Mouse (Mus musculus): ENCODE results near the gene Furin. TPM values are rescaled to one million over a fixed set of nuclear protein-coding genes. Genes with fewer than 3 reads are reported as not detected.
A peak's percentile ranks its signal among the peaks of the same experiment; 100 is the strongest.

Furin gene
- total RNA-seq, 2 experiments from 2014 or later, result 37.1 to 39.9 TPM

GRCm38 (mm10) chr7:80373850-80374249, 31.4 kb downstream of the Furin start:
- no peak for DNase-seq (ENCODE audit: low spot score in 2 of 2)

DNA sequence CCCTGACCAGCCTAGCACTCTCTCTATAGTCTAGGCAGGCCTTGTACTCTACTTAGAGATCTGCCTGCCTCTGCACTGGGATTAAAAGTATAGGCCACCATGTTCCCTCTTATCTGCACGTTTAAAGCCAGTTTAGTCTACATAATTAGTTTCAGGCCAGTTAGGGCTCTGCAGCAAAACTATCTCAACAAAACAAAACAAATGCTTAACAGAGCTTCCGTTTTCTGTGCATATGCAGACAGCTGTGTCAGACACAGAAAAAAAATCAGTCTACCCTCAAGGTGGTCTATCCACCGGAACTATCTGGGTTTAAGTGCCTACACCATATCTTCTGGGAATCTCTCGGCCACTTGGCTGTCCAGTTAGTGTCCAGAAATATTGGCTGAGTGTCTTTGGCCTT, 31.9 kb downstream of the Furin start:
- DNase-seq (ENCODE audit: low spot score in 2 of 2), result no peak

DNA sequence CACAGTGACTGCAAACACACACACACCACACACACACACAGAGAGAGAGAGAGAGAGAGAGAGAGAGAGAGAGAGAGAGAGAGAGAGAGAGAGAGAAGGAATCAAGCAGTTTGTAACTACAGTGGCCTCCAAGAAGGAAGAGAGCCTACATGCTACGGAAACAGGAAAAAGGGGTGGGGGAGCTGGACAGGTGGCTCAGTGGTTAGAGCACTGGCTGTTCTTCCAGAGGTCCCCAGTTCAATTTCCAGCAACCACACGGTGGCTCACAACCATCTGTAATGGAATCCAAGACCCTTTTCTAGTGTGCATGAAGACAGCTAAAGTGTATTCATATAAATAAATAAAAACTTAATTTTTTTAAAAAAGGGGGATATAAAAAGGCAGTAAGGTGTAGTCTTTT, 32.6 kb downstream of the Furin start:
- no peak for DNase-seq (ENCODE audit: low spot score in 2 of 2)

GRCm38 (mm10) chr7:80372166-80372565, 33.1 kb downstream of the Furin start:
- DNase-seq (ENCODE audit: low spot score in 2 of 2), result no peak

DNA sequence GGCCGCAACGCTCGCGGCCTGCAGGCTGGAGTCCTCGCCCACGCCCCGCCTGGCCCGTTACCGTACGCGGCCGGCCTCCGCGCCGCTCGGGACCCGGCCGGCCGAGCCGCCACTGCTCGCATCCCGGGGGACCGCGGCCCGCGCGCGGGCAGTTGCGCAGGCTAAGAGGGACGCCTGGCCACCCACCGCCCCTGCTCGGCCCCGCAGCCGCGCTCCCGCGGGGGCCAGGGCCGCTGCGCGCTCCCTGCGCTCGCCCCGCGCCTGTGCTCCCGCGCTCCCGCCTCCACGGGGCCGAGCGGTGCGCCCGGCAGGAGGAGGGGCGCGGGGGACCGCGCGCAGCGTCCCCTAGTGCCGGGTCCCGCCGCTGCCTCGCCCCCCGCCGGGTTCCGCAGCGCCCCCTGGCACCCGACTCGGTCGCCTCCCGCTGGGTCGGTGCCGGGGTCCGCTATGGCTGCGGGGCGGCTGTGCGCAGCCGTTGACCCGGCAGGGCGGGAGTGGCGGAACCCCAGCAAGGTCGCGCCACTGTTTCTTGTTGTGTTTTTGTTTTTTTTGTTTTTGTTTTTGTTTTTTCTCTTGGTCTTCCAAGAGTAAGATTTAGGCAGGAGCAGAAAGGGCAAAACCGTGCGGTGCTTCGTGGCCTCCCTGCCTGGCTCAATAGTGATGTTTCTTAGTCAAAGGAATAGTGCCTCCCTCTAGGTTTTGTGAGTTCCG, 34.0 kb downstream of the Furin start, which contains the start of gene Man2a2:
Man2a2 (minus strand) TSS at position 335 of the 711 bp plus-strand sequence.
- peak; percentile 76 for DNase-seq (ENCODE audit: low spot score in 2 of 2)

DNA sequence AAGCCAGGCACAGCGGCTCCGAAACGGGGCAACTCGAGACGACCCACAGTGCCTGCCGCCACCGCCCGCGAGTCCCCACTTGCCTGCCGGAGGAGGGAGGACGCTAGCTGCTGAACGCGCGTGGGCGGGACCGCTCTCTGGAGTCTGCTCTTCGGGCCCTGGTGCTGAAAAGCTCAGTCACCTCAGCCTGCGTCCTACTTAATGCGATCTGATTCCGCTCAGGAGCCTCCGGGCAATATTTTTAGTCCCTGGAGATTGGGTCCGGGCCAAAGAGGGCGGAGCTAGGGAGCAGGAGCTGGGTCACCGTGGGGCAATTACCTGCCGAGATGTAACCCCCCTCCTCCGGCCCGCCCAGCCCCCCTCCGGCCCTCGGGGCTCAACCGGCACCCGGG, 34.6 kb downstream of the Furin start:
- peak; percentile 82 to 87 for DNase-seq (ENCODE audit: low spot score in 2 of 2)

- DNase-seq (ENCODE audit: low spot score in 2 of 2), result no peak
These were observed 35.2 kb downstream of the Furin start for GRCm38 (mm10) chr7:80369967-80370431.

- DNase-seq (ENCODE audit: low spot score in 2 of 2), result no peak
These were observed 35.8 kb downstream of the Furin start for GRCm38 (mm10) chr7:80369461-80369860.

DNA sequence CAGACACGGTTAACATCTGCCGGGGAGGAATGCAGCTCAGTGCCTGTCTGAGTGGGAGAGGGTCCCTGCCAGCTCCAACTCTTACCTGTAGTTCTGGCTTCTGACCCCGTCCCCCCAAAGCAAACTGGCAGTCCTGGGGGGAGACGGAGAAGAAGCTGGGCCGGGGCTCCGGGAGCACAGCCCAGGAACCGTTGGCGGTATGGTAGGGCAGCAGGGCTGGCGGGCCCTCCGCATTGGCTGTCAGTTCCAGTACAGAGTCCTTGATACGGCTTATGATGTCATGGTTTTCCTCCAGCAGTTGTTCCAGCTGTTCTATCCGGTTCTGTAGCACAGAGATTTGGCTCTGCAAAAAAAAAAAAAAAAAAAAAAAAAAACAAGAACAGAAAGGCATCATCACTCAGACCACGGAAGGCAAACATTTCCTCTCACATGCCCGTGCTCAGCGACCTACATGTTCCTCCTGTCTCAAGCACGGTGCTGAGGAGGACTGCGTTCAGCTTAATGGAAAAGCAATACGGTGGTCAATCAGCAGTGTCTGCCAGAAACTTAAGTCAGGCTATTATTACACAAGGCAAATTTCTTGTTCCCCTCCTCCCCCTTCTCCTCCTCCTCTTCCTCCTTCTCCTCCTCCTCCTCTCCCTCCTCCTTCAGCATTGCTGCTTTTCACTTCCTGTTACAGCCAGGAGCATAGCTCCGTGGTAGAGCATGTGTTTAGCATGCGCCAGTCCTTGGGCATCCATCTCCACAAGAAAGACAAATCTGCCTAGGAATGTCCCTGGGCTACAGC, 36.4 kb downstream of the Furin start:
- no peak for DNase-seq (ENCODE audit: low spot score in 2 of 2)

GRCm38 (mm10) chr7:80368009-80368408, 37.2 kb downstream of the Furin start:
- DNase-seq (ENCODE audit: low spot score in 2 of 2), result no peak

- no peak for DNase-seq (ENCODE audit: low spot score in 2 of 2)
These were observed 38.0 kb downstream of the Furin start for GRCm38 (mm10) chr7:80367232-80367631.

GRCm38 (mm10) chr7:80365759-80366158, 39.5 kb downstream of the Furin start:
- no peak for DNase-seq (ENCODE audit: low spot score in 2 of 2)

- no peak for DNase-seq (ENCODE audit: low spot score in 2 of 2)
These were observed 44.8 kb downstream of the Furin start for GRCm38 (mm10) chr7:80360435-80360834.

GRCm38 (mm10) chr7:80358039-80358438, 47.2 kb downstream of the Furin start:
- no peak for DNase-seq (ENCODE audit: low spot score in 2 of 2)

DNA sequence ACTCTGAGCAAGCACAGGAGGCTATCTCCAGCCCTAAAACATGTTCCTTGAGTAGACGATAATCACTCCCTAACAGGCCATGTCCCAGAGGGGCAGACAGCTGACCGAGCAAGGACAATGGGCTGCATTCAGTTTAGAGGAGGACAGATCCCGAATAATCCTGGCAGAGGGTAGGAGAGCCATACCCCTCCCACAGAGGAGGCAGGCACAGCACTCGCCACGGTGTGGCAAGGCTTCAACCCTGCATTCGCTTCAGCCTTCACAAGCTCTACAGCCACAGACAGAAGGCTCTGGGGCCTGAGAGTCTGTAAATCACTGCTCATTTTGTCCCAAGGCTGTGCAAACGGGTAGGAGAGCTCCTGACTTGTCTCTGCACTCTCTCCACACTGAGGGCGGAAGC, 48.1 kb downstream of the Furin start:
- peak in 1 of 2 experiments; percentile 23 for DNase-seq (ENCODE audit: low spot score in 2 of 2)

GRCm38 (mm10) chr7:80356351-80356750, 48.9 kb downstream of the Furin start:
- DNase-seq (ENCODE audit: low spot score in 2 of 2), result no peak

DNA sequence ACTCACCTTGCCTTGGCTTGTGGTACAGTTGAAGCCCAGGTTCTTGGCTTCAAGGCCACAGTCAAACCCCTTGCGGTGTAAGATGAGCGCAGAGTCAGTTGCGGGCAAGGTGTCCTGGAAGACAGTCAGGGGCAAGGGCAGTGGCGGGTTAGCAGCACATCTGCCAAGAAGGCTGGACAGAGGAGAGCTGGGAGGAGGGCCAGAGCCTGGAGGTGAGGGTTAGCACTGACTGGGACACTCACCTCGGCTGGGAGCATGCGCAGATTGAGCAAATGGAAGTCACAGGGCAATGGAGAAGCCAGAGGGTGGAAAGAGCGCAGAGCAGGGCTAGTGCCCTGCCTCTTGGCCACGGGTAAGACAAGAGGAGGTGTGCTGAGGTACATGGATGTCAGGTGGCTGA, 52.3 kb downstream of the Furin start:
- DNase-seq (ENCODE audit: low spot score in 2 of 2), result no peak

- no peak for DNase-seq (ENCODE audit: low spot score in 2 of 2)
These were observed 54.4 kb downstream of the Furin start for GRCm38 (mm10) chr7:80350808-80351207.

DNA sequence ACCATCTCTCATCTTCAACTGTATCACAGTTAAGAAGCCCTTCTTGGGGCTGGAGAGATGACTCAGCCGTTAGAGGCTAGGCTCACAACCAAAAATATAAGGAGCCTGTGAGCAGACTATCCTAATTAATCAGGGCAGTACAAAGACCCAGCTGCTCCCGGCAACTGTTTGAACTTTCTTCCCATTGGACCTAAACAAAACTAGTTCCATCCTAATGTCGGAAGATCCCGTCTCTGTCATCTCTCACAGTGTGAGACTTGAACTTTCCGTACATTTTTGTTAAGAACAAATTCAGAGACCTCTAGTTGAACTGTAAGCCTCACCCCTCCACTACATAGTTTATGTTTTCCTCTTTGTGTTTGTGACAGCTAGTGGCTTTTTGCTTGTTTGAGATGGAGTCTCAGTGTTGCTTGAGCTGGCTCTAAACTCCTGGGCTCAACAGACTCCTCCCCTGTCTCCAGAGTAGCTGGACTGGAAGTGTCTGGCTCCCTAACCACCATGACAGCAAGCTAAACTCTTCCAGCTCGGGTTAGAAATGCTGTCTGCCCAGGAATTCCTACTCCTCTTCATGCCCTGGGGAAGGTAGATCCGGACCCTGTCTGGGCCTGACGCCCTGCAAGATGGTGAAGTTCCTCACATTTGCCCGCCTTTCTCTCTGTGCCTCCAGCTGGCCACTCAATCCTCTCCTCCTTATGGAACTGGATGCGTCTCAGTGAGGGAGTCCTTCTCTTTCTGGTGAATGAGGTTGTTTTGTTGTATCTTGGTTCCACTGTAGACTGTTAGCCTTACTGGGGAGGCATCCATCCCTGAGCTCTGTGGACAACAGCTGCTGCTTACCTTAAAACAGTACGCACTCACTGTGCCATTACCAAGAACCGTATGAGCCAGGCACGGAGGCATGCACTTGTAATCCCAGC, 57.3 kb downstream of the Furin start:
- DNase-seq (ENCODE audit: low spot score in 2 of 2), result no peak

DNA sequence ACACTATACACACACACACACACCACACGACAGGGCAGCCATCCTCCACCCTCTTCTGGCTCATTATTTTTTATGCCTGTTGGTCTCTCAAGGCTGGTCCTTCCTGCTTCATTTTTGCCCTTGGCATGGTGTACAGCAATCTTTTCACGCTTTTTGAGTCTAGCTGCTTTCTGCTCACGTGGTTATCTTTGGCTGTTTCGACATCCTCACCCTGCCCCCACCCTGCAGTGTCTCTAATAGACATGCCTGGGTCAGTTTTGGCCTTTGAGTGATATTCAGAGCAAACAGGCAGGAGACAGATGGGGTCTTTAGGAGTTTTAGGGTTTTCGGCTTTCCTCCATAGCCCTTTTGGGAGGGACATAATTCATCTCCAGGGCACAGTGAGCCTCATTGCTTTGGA, 58.4 kb downstream of the Furin start:
- DNase-seq (ENCODE audit: low spot score in 2 of 2), result no peak

- no peak for DNase-seq (ENCODE audit: low spot score in 2 of 2)
These were observed 59.1 kb downstream of the Furin start for GRCm38 (mm10) chr7:80346173-80346572.
